Mouse (Mus musculus): ENCODE results near the gene 1700080O16Rik. TPM values are rescaled to one million over a fixed set of nuclear protein-coding genes. Genes with fewer than 3 reads are reported as not detected.

The 1700080O16Rik gene
- polyA plus RNA-seq (2016; fragmentation: Nextera tagmentation; extraction: Ambion mirVana) = not detected in 2 replicates

GRCm38 (mm10) chrX:51972672-51973071 lies at the start of gene 1700080O16Rik:
1700080O16Rik (minus strand) TSS chrX:51972772.
- no peaks in the 10 kb centered on the region for H3K27me3 ChIP-seq
- 94% methylated on average over 12 of the region's 12 CpGs for WGBS
- H3K27ac ChIP-seq = no peak within 1 kb of the TSS
- no peak within 1 kb of the TSS for H3K4me3 ChIP-seq
- no peaks in the 10 kb centered on the region for H3K36me3 ChIP-seq
- ATAC-seq (ENCODE audit: insufficient number of reproducible peaks, insufficient read depth, low FRiP score, low TSS enrichment) = no peak
- H3K9me3 ChIP-seq = no peaks in the 10 kb centered on the region
- no peak within 1 kb of the TSS for H3K4me2 ChIP-seq (replicated peaks)
- no peak within 1 kb of the TSS for H3K9ac ChIP-seq
- no peaks in the 10 kb centered on the region for H3K4me1 ChIP-seq

- no peaks in the 10 kb centered on the region for H3K27me3 ChIP-seq
- no peaks in the 10 kb centered on the region for H3K4me1 ChIP-seq
- H3K4me3 ChIP-seq = no peak overlapping the region
- no peak overlapping the region for H3K9ac ChIP-seq
- no peaks in the 10 kb centered on the region for H3K36me3 ChIP-seq
- no peak overlapping the region for H3K27ac ChIP-seq
- no peak for ATAC-seq (ENCODE audit: insufficient number of reproducible peaks, insufficient read depth, low FRiP score, low TSS enrichment)
- H3K9me3 ChIP-seq = no peaks in the 10 kb centered on the region
- no peak overlapping the region for H3K4me2 ChIP-seq (replicated peaks)
- 49% methylated on average over 9 of the region's 9 CpGs for WGBS
These were observed 45.1 kb upstream of the 1700080O16Rik start for GRCm38 (mm10) chrX:52017660-52018059.

GRCm38 (mm10) chrX:52000072-52000471 lies 27.5 kb upstream of the 1700080O16Rik start:
- no peaks in the 10 kb centered on the region for H3K4me1 ChIP-seq

GRCm38 (mm10) chrX:51999426-51999825 lies 26.9 kb upstream of the 1700080O16Rik start:
- Histone ChIP-seq H3K4me3 (no peak overlapping the region), H3K4me1 (no peaks in the 10 kb centered on the region), H3K9me3 (no peaks in the 10 kb centered on the region), H3K36me3 (no peaks in the 10 kb centered on the region), H3K27me3 (no peaks in the 10 kb centered on the region), H3K27ac (no peak overlapping the region), H3K9ac (no peak overlapping the region), H3K4me2 (replicated peaks) (no peak overlapping the region)
- ATAC-seq (ENCODE audit: insufficient number of reproducible peaks, insufficient read depth, low FRiP score, low TSS enrichment) = no peak
- WGBS = 59% methylated on average over 4 of the region's 4 CpGs

More at GRCm38 (mm10) chrX:52000072-52000471, 27.5 kb upstream of the 1700080O16Rik start:
- 67% methylated on average over 5 of the region's 5 CpGs for WGBS
- Histone ChIP-seq H3K27me3 (no peaks in the 10 kb centered on the region), H3K4me2 (replicated peaks) (no peak overlapping the region), H3K27ac (no peak overlapping the region), H3K9me3 (no peaks in the 10 kb centered on the region), H3K4me3 (no peak overlapping the region), H3K9ac (no peak overlapping the region), H3K36me3 (no peaks in the 10 kb centered on the region)
- ATAC-seq (ENCODE audit: insufficient number of reproducible peaks, insufficient read depth, low FRiP score, low TSS enrichment) = no peak

- no peak for ATAC-seq (ENCODE audit: insufficient number of reproducible peaks, insufficient read depth, low FRiP score, low TSS enrichment)
- H3K27ac ChIP-seq = no peak overlapping the region
- H3K4me3 ChIP-seq = no peak overlapping the region
- no peaks in the 10 kb centered on the region for H3K9me3 ChIP-seq
- 79% methylated on average over 4 of the region's 4 CpGs for WGBS
- no peaks in the 10 kb centered on the region for H3K27me3 ChIP-seq
- no peak overlapping the region for H3K9ac ChIP-seq
- no peak overlapping the region for H3K4me2 ChIP-seq (replicated peaks)
- no peaks in the 10 kb centered on the region for H3K4me1 ChIP-seq
- H3K36me3 ChIP-seq = no peaks in the 10 kb centered on the region
These were observed 3.8 kb upstream of the 1700080O16Rik start for GRCm38 (mm10) chrX:51976361-51976760.

- no peaks in the 10 kb centered on the region for H3K4me1 ChIP-seq
- H3K36me3 ChIP-seq = no peaks in the 10 kb centered on the region
- no peaks in the 10 kb centered on the region for H3K9me3 ChIP-seq
- ATAC-seq (ENCODE audit: insufficient number of reproducible peaks, insufficient read depth, low FRiP score, low TSS enrichment) = no peak
- no peak overlapping the region for H3K4me3 ChIP-seq
- H3K4me2 ChIP-seq (replicated peaks) = no peak overlapping the region
- H3K27ac ChIP-seq = no peak overlapping the region
- H3K9ac ChIP-seq = no peak overlapping the region
- no peaks in the 10 kb centered on the region for H3K27me3 ChIP-seq
These were observed 2.0 kb upstream of the 1700080O16Rik start for GRCm38 (mm10) chrX:51974618-51975017.

- no peak overlapping the region for H3K4me3 ChIP-seq
- no peak overlapping the region for H3K27ac ChIP-seq
- H3K9ac ChIP-seq = no peak overlapping the region
- WGBS = 82% methylated on average over 3 of the region's 3 CpGs
- no peaks in the 10 kb centered on the region for H3K4me1 ChIP-seq
- H3K9me3 ChIP-seq = no peaks in the 10 kb centered on the region
- no peak overlapping the region for H3K4me2 ChIP-seq (replicated peaks)
- H3K36me3 ChIP-seq = no peaks in the 10 kb centered on the region
- ATAC-seq (ENCODE audit: insufficient number of reproducible peaks, insufficient read depth, low FRiP score, low TSS enrichment) = no peak
- H3K27me3 ChIP-seq = no peaks in the 10 kb centered on the region
These were observed 24.5 kb downstream of the 1700080O16Rik start for GRCm38 (mm10) chrX:51948071-51948470.

GRCm38 (mm10) chrX:51938076-51938475 lies 34.5 kb downstream of the 1700080O16Rik start:
- no peak overlapping the region for H3K9ac ChIP-seq
- 61% methylated on average over 5 of the region's 5 CpGs for WGBS
- no peaks in the 10 kb centered on the region for H3K36me3 ChIP-seq
- H3K4me3 ChIP-seq = no peak overlapping the region
- ATAC-seq (ENCODE audit: insufficient number of reproducible peaks, insufficient read depth, low FRiP score, low TSS enrichment) = no peak
- H3K4me1 ChIP-seq = no peaks in the 10 kb centered on the region
- H3K4me2 ChIP-seq (replicated peaks) = no peak overlapping the region
- H3K27ac ChIP-seq = no peak overlapping the region
- no peaks in the 10 kb centered on the region for H3K9me3 ChIP-seq
- no peaks in the 10 kb centered on the region for H3K27me3 ChIP-seq

- WGBS = 91% methylated on average over 4 of the region's 4 CpGs
- Histone ChIP-seq H3K4me2 (replicated peaks) (no peak overlapping the region), H3K27ac (no peak overlapping the region), H3K9me3 (no peaks in the 10 kb centered on the region), H3K9ac (no peak overlapping the region), H3K4me3 (no peak overlapping the region), H3K27me3 (no peaks in the 10 kb centered on the region), H3K36me3 (no peaks in the 10 kb centered on the region), H3K4me1 (no peaks in the 10 kb centered on the region)
- ATAC-seq (ENCODE audit: insufficient number of reproducible peaks, insufficient read depth, low FRiP score, low TSS enrichment) = no peak
These were observed 53.5 kb downstream of the 1700080O16Rik start for GRCm38 (mm10) chrX:51919091-51919490.

Other genes starting within 250 kb of the 1700080O16Rik start
- gene Usp26, start 171.5 kb downstream of the 1700080O16Rik start, polyA plus RNA-seq (2016; fragmentation: Nextera tagmentation; extraction: Ambion mirVana) = not detected in 2 replicates
- gene Gpc4, start 192.5 kb upstream of the 1700080O16Rik start, polyA plus RNA-seq (2016; fragmentation: Nextera tagmentation; extraction: Ambion mirVana) = 41.9 and 44.4 TPM in 2 replicates